Mouse (Mus musculus) CH12.LX (cell line): Measurements from ENCODE around the gene Slc6a12. TPM values are rescaled to one million over a fixed set of nuclear protein-coding genes. Genes with fewer than 3 reads are reported as not detected.

Experiments
- DNase-seq: peaks from one replicate; pipeline ENCODE4 v3.0.0-alpha.2; 2013; ENCODE audit errors: extremely low read depth
- H3K27ac ChIP-seq: 2 replicates; pipeline ENCODE4 v1.5.1; 2012; ENCODE audit warnings: low read depth, mild to moderate bottlenecking, control low read depth, moderate library complexity; ENCODE audit not compliant: insufficient read depth
- H3K27me3 ChIP-seq: replicated peaks from 2 replicates; pipeline ENCODE3; 2012; ENCODE audit warnings: inconsistent platforms
- H3K36me3 ChIP-seq, 2 experiments: replicated peaks in 1 of 2; 2 replicates each; pipeline versions ENCODE3 to v1.6.1; 2012; ENCODE audit warnings: inconsistent platforms in 1 of 2, low read length in 1 of 2, mild to moderate bottlenecking in 1 of 2, mixed read lengths in 1 of 2, moderate library complexity in 1 of 2; ENCODE audit not compliant: control insufficient read depth in 1 of 2, insufficient read depth in 1 of 2
- H3K4me1 ChIP-seq, 2 experiments: 2 replicates each; pipeline ENCODE4 v1.6.1; 2012; ENCODE audit warnings: inconsistent platforms in 1 of 2, moderate library complexity in 1 of 2; ENCODE audit not compliant: insufficient read depth in 2 of 2, control insufficient read depth in 1 of 2
- H3K4me2 ChIP-seq: 2 replicates; pipeline ENCODE4 v1.6.1; 2012; ENCODE audit warnings: low read depth, mild to moderate bottlenecking, control low read depth; ENCODE audit not compliant: poor library complexity, insufficient read depth, severe bottlenecking
- H3K4me3 ChIP-seq, 3 experiments: fragments of 150-350 bp in 1 of 3; sonication (generic) in 1 of 3; replicated peaks in 1 of 3; 2 replicates each; pipeline versions ENCODE3 to v1.5.1; 2011 to 2012; ENCODE audit warnings: low read depth in 2 of 3, low read length in 2 of 3, mild to moderate bottlenecking in 2 of 3, moderate library complexity in 2 of 3, control low read depth in 1 of 3, improper control_type of control experiment in 1 of 3, inconsistent platforms in 1 of 3, mixed read lengths in 1 of 3; ENCODE audit not compliant: poor library complexity in 1 of 3
- H3K79me2 ChIP-seq: replicated peaks from 2 replicates; pipeline ENCODE4 v1.6.1; 2012; ENCODE audit warnings: mild to moderate bottlenecking, moderate library complexity; ENCODE audit not compliant: control insufficient read depth, poor library complexity, insufficient read depth, severe bottlenecking; ENCODE audit errors: extremely low read depth
- H3K9ac ChIP-seq: 2 replicates; pipeline ENCODE4 v1.6.1; 2012; ENCODE audit warnings: low read depth, mild to moderate bottlenecking, control low read depth, moderate library complexity; ENCODE audit not compliant: insufficient read depth
- H3K9me3 ChIP-seq: replicated peaks from 2 replicates; pipeline ENCODE3; 2012; ENCODE audit warnings: low read length, inconsistent platforms, mixed read lengths
- BHLHE40 ChIP-seq: IDR thresholded peaks from 2 replicates; pipeline ENCODE4 v1.6.1; 2011; ENCODE audit warnings: mild to moderate bottlenecking, low read depth, low read length, improper control_type of control experiment
- CHD1 ChIP-seq: IDR thresholded peaks from 2 replicates; pipeline ENCODE4 v1.6.1; 2012; ENCODE audit warnings: low read depth, low read length, improper control_type of control experiment, inconsistent platforms
- E2F4 ChIP-seq: IDR thresholded peaks from 2 replicates; pipeline ENCODE4 v1.6.1; 2011; ENCODE audit warnings: low read depth, low read length, improper control_type of control experiment; ENCODE audit not compliant: insufficient replicate concordance
- KAT2A ChIP-seq: IDR thresholded peaks from 2 replicates; pipeline ENCODE4 v1.6.1; 2012; ENCODE audit warnings: low read length, improper control_type of control experiment, inconsistent platforms; ENCODE audit not compliant: insufficient replicate concordance
- MAX ChIP-seq: IDR thresholded peaks from 2 replicates; pipeline ENCODE4 v1.6.1; 2011; ENCODE audit warnings: low read length, improper control_type of control experiment
- MEF2A ChIP-seq: IDR thresholded peaks from 2 replicates; pipeline ENCODE4 v1.6.1; 2014; ENCODE audit warnings: low read depth, mild to moderate bottlenecking, inconsistent platforms, low read length, improper control_type of control experiment, borderline replicate concordance
- NELFE ChIP-seq: IDR thresholded peaks from 2 replicates; pipeline ENCODE4 v1.6.1; 2011; ENCODE audit warnings: low read depth, low read length, improper control_type of control experiment
- NRF1 ChIP-seq: IDR thresholded peaks from 2 replicates; pipeline ENCODE4 v1.6.1; 2014; ENCODE audit warnings: low read depth, mild to moderate bottlenecking, inconsistent platforms, low read length, improper control_type of control experiment, moderate library complexity
- PAX5 ChIP-seq: IDR thresholded peaks from 2 replicates; pipeline ENCODE4 v1.6.1; 2012; ENCODE audit warnings: low read length, inconsistent platforms, mixed read lengths
- POLR2A ChIP-seq: IDR thresholded peaks from 2 replicates; pipeline ENCODE4 v1.6.1; 2011; ENCODE audit warnings: low read depth, mild to moderate bottlenecking, improper control_type of control experiment, low read length
- POLR2AphosphoS2 ChIP-seq: IDR thresholded peaks from 2 replicates; pipeline ENCODE4 v1.6.1; 2011; ENCODE audit warnings: low read depth, low read length, improper control_type of control experiment
- USF2 ChIP-seq: conservative IDR thresholded peaks from 2 replicates; pipeline ENCODE4 v1.6.1; 2011; ENCODE audit warnings: low read depth, low read length, improper control_type of control experiment
- ZC3H11A ChIP-seq: IDR thresholded peaks from 2 replicates; pipeline ENCODE4 v1.6.1; 2012; ENCODE audit warnings: low read depth, mild to moderate bottlenecking, inconsistent platforms, low read length, improper control_type of control experiment
- ZMIZ1 ChIP-seq: IDR thresholded peaks from 2 replicates; pipeline ENCODE4 v1.6.1; 2012; ENCODE audit warnings: low read depth, mild to moderate bottlenecking, inconsistent platforms, low read length, improper control_type of control experiment
- dilution Hi-C: fragments of 300-500 bp; cut with MboI; formaldehyde crosslinking; loops from 2 replicates; pipeline ENCODE4 v1.14.3; 2020; ENCODE audit warnings: low sequenced_read_pairs; ENCODE audit not compliant: extremely low pct_unique_long_range_greater_than_20kb, extremely low pct_ligation_motif_present
- in situ Hi-C: fragments of 300-500 bp; cut with MboI; formaldehyde crosslinking; loops from 3 replicates; pipeline ENCODE4 v1.14.3; 2019; ENCODE audit warnings: low sequenced_read_pairs, low pct_ligation_motif_present, low pct_unique_long_range_greater_than_20kb, mixed read lengths
- polyA plus RNA-seq: library from polyadenylated mRNA; unstranded; fragments of >175 nt; gene quantifications from 2 replicates; pipeline ENCODE4 v1.2.1, GENCODE M21; 2012; ENCODE audit warnings: low read depth; ENCODE audit not compliant: insufficient read length
- total RNA-seq, 2 experiments: library from RNA; depleted of rRNA; stranded (reverse); fragments of 300-350 nt in 1 of 2; fragments of >200 nt in 1 of 2; gene quantifications; 2 replicates each; pipeline ENCODE4 v1.2.3; 2012 to 2014

Slc6a12 gene
- total and polyA plus RNA-seq, 3 experiments: 0.55 to 2.5 (median 2.5) TPM

GRCm38 (mm10) chr6:121322381-121323110 is 20.3 kb upstream of the Slc6a12 start:
- Histone ChIP-seq H3K4me1 (peaks cover 5 to 7% of the 10 kb centered on the region in 2 experiments; a peak in 2 of 4 replicates), H3K4me3 (no peak overlapping the region), H3K9ac (no peak overlapping the region), H3K9me3 (no peaks in the 10 kb centered on the region), H3K36me3 (no peaks in the 10 kb centered on the region), H3K27ac (no peak overlapping the region), H3K27me3 (peaks cover 55% of the 10 kb centered on the region), H3K79me2 (no peaks in the 10 kb centered on the region), H3K4me2 (no peak overlapping the region)
- dilution Hi-C loops: no loop called here
- in situ Hi-C loops: no loop called here
- no peak for TF ChIP-seq MAX
- no peak for DNase-seq

GRCm38 (mm10) chr6:121325298-121325697 is 17.6 kb upstream of the Slc6a12 start:
- Histone ChIP-seq H3K79me2 (no peaks in the 10 kb centered on the region), H3K9ac (no peak overlapping the region), H3K27me3 (peaks cover 69% of the 10 kb centered on the region), H3K4me1 (peaks cover 5 to 7% of the 10 kb centered on the region in 2 experiments; a peak in 2 of 4 replicates), H3K27ac (no peak overlapping the region), H3K36me3 (no peaks in the 10 kb centered on the region), H3K9me3 (no peaks in the 10 kb centered on the region), H3K4me2 (no peak overlapping the region), H3K4me3 (no peak overlapping the region)
- DNase-seq: no peak
- dilution Hi-C loops: no loop called here
- no peak for TF ChIP-seq NRF1
- no peak for TF ChIP-seq KAT2A
- TF ChIP-seq E2F4: no peak
- TF ChIP-seq POLR2AphosphoS2: no peak
- TF ChIP-seq PAX5: no peak
- no peak for TF ChIP-seq ZMIZ1
- no peak for TF ChIP-seq CHD1
- no peak for TF ChIP-seq USF2
- in situ Hi-C loops: no loop called here

GRCm38 (mm10) chr6:121325740-121326139 is 17.1 kb upstream of the Slc6a12 start:
- in situ Hi-C loops (no loop called here), dilution Hi-C loops (no loop called here)
- peaks cover 71% of the 10 kb centered on the region for H3K27me3 ChIP-seq
- H3K4me1 ChIP-seq: peaks cover 5 to 7% of the 10 kb centered on the region in 2 experiments; a peak in 2 of 4 replicates
- no peak for TF ChIP-seq ZC3H11A
- TF ChIP-seq POLR2A: no peak
- TF ChIP-seq E2F4: no peak
- TF ChIP-seq NELFE: no peak
- TF ChIP-seq MEF2A: no peak
- no peak for TF ChIP-seq BHLHE40
- no peaks in the 10 kb centered on the region for H3K36me3 ChIP-seq
- no peak overlapping the region for H3K4me3 ChIP-seq
- DNase-seq: no peak
- H3K4me2 ChIP-seq: no peak overlapping the region
- no peak overlapping the region for H3K27ac ChIP-seq
- no peak overlapping the region for H3K9ac ChIP-seq
- no peaks in the 10 kb centered on the region for H3K79me2 ChIP-seq
- no peaks in the 10 kb centered on the region for H3K9me3 ChIP-seq
